Mouse (Mus musculus): ENCODE measurements at regions not wholly inside any gene's neighbourhood (a gene's known extent, or its start where the extent isn't known, plus 50 kb on each side); places are given as distances from the start of the nearest gene placed in this dataset.

- no peak overlapping the region for H3K9ac ChIP-seq
- ATAC-seq (ENCODE audit: low FRiP score, low read depth): no peak
- no peaks in the 10 kb centered on the region for H3K27me3 ChIP-seq
- H3K4me2 ChIP-seq: no peak overlapping the region
- 0 out of 2 replicates have a peak, but pooled peaks cover 3% of the 10 kb centered on the region for H3K4me1 ChIP-seq (replicated peaks)
- no peak overlapping the region for H3K4me3 ChIP-seq
- WGBS: 76% methylated on average over 7 of the region's 7 CpGs
- no peaks in the 10 kb centered on the region for H3K36me3 ChIP-seq
- H3K9me3 ChIP-seq: no peaks in the 10 kb centered on the region
- H3K27ac ChIP-seq (replicated peaks): no peak overlapping the region
These were observed 74.4 kb downstream of the Zfp281 start for GRCm38 (mm10) chr1:136699153-136699524.

- Histone ChIP-seq H3K9ac (no peak overlapping the region), H3K4me3 (no peak overlapping the region), H3K27me3 (no peaks in the 10 kb centered on the region), H3K36me3 (no peaks in the 10 kb centered on the region), H3K27ac (replicated peaks) (no peak overlapping the region), H3K4me1 (replicated peaks) (0 out of 2 replicates have a peak, but pooled peaks cover 3% of the 10 kb centered on the region), H3K9me3 (no peaks in the 10 kb centered on the region), H3K4me2 (no peak overlapping the region)
- WGBS: 90% methylated on average over 8 of the region's 8 CpGs
- ATAC-seq (ENCODE audit: low FRiP score, low read depth): no peak
These were observed 74.9 kb downstream of the Zfp281 start for GRCm38 (mm10) chr1:136699571-136699970.

GRCm38 (mm10) chr1:136704139-136704538 lies 79.4 kb downstream of the Zfp281 start:
- no peak overlapping the region for H3K4me3 ChIP-seq
- WGBS: 94% methylated on average over 5 of the region's 5 CpGs
- ATAC-seq (ENCODE audit: low FRiP score, low read depth): no peak
- H3K36me3 ChIP-seq: no peaks in the 10 kb centered on the region
- H3K4me2 ChIP-seq: no peak overlapping the region
- H3K4me1 ChIP-seq (replicated peaks): peaks cover 11% of the 10 kb centered on the region
- H3K9ac ChIP-seq: no peak overlapping the region
- H3K27ac ChIP-seq (replicated peaks): no peak overlapping the region
- H3K9me3 ChIP-seq: no peaks in the 10 kb centered on the region
- H3K27me3 ChIP-seq: no peaks in the 10 kb centered on the region

- 38% methylated on average over 8 of the region's 8 CpGs for WGBS
- no peaks in the 10 kb centered on the region for H3K27me3 ChIP-seq
- no peak overlapping the region for H3K9ac ChIP-seq
- H3K9me3 ChIP-seq: no peaks in the 10 kb centered on the region
- ATAC-seq (ENCODE audit: low FRiP score, low read depth): peak; percentile 73; the same call in 1 of the 2 replicates
- peak overlapping the region; percentile 28; the same call in 1 of the 2 replicates for H3K27ac ChIP-seq (replicated peaks)
- H3K4me2 ChIP-seq: no peak overlapping the region
- no peaks in the 10 kb centered on the region for H3K36me3 ChIP-seq
- H3K4me3 ChIP-seq: no peak overlapping the region
- peaks cover 11% of the 10 kb centered on the region for H3K4me1 ChIP-seq (replicated peaks)
These were observed 81.8 kb downstream of the Zfp281 start for GRCm38 (mm10) chr1:136706509-136706908.

- Histone ChIP-seq H3K4me3 (no peak overlapping the region), H3K27me3 (no peaks in the 10 kb centered on the region), H3K9ac (no peak overlapping the region), H3K4me1 (replicated peaks) (peaks cover 11% of the 10 kb centered on the region), H3K27ac (replicated peaks) (no peak overlapping the region), H3K36me3 (no peaks in the 10 kb centered on the region), H3K9me3 (no peaks in the 10 kb centered on the region), H3K4me2 (no peak overlapping the region)
- ATAC-seq (ENCODE audit: low FRiP score, low read depth): no peak
- 92% methylated on average over 8 of the region's 8 CpGs for WGBS
These were observed 82.7 kb downstream of the Zfp281 start for GRCm38 (mm10) chr1:136707394-136707793.

GRCm38 (mm10) chr1:136707866-136708265 lies 83.2 kb downstream of the Zfp281 start:
- no peaks in the 10 kb centered on the region for H3K9me3 ChIP-seq
- WGBS: 96% methylated on average over 12 of the region's 12 CpGs
- H3K27me3 ChIP-seq: no peaks in the 10 kb centered on the region
- H3K9ac ChIP-seq: no peak overlapping the region
- peaks cover 11% of the 10 kb centered on the region for H3K4me1 ChIP-seq (replicated peaks)
- H3K4me3 ChIP-seq: no peak overlapping the region
- H3K27ac ChIP-seq (replicated peaks): no peak overlapping the region
- ATAC-seq (ENCODE audit: low FRiP score, low read depth): no peak
- no peak overlapping the region for H3K4me2 ChIP-seq
- H3K36me3 ChIP-seq: no peaks in the 10 kb centered on the region

GRCm38 (mm10) chr1:136710196-136710595 lies 85.5 kb downstream of the Zfp281 start:
- H3K27ac ChIP-seq (replicated peaks): no peak overlapping the region
- no peaks in the 10 kb centered on the region for H3K9me3 ChIP-seq
- H3K4me2 ChIP-seq: no peak overlapping the region
- ATAC-seq (ENCODE audit: low FRiP score, low read depth): no peak
- no peaks in the 10 kb centered on the region for H3K27me3 ChIP-seq
- no peak overlapping the region for H3K4me3 ChIP-seq
- peaks cover 11% of the 10 kb centered on the region for H3K4me1 ChIP-seq (replicated peaks)
- H3K9ac ChIP-seq: no peak overlapping the region
- H3K36me3 ChIP-seq: no peaks in the 10 kb centered on the region
- WGBS: 76% methylated on average over 4 of the region's 4 CpGs

GRCm38 (mm10) chr1:136711243-136711642 lies 86.5 kb downstream of the Zfp281 start:
- H3K36me3 ChIP-seq: no peaks in the 10 kb centered on the region
- no peak overlapping the region for H3K27ac ChIP-seq (replicated peaks)
- ATAC-seq (ENCODE audit: low FRiP score, low read depth): no peak
- no peak overlapping the region for H3K4me3 ChIP-seq
- H3K4me2 ChIP-seq: no peak overlapping the region
- H3K9me3 ChIP-seq: no peaks in the 10 kb centered on the region
- peaks cover 7% of the 10 kb centered on the region for H3K4me1 ChIP-seq (replicated peaks)
- WGBS: 81% methylated on average over 7 of the region's 7 CpGs
- H3K27me3 ChIP-seq: no peaks in the 10 kb centered on the region
- no peak overlapping the region for H3K9ac ChIP-seq

- 69% methylated on average over 4 of the region's 4 CpGs for WGBS
- Histone ChIP-seq H3K27ac (replicated peaks) (no peak overlapping the region), H3K9me3 (no peaks in the 10 kb centered on the region), H3K36me3 (no peaks in the 10 kb centered on the region), H3K27me3 (no peaks in the 10 kb centered on the region), H3K4me1 (replicated peaks) (peaks cover 6% of the 10 kb centered on the region), H3K9ac (no peak overlapping the region), H3K4me3 (no peak overlapping the region), H3K4me2 (no peak overlapping the region)
- no peak for ATAC-seq (ENCODE audit: low FRiP score, low read depth)
These were observed 89.4 kb downstream of the Zfp281 start for GRCm38 (mm10) chr1:136714077-136714476.

GRCm38 (mm10) chr1:136714987-136715386 lies 90.3 kb downstream of the Zfp281 start:
- 88% methylated on average over 11 of the region's 11 CpGs for WGBS
- ATAC-seq (ENCODE audit: low FRiP score, low read depth): no peak
- no peaks in the 10 kb centered on the region for H3K9me3 ChIP-seq

GRCm38 (mm10) chr1:136717830-136718517 lies 93.3 kb downstream of the Zfp281 start:
- H3K36me3 ChIP-seq: no peaks in the 10 kb centered on the region
- 39% methylated on average over 15 of the region's 15 CpGs for WGBS
- H3K9ac ChIP-seq: no peak overlapping the region
- H3K27ac ChIP-seq (replicated peaks): no peak overlapping the region
- H3K9me3 ChIP-seq: no peaks in the 10 kb centered on the region
- H3K4me3 ChIP-seq: no peak overlapping the region
- H3K4me2 ChIP-seq: no peak overlapping the region
- no peak for ATAC-seq (ENCODE audit: low FRiP score, low read depth)
- no peaks in the 10 kb centered on the region for H3K27me3 ChIP-seq
- peaks cover 6% of the 10 kb centered on the region for H3K4me1 ChIP-seq (replicated peaks)

More at GRCm38 (mm10) chr1:136714987-136715386, 90.3 kb downstream of the Zfp281 start:
- no peaks in the 10 kb centered on the region for H3K27me3 ChIP-seq
- H3K4me1 ChIP-seq (replicated peaks): peaks cover 6% of the 10 kb centered on the region
- no peak overlapping the region for H3K27ac ChIP-seq (replicated peaks)
- H3K36me3 ChIP-seq: no peaks in the 10 kb centered on the region
- no peak overlapping the region for H3K9ac ChIP-seq
- no peak overlapping the region for H3K4me3 ChIP-seq
- H3K4me2 ChIP-seq: no peak overlapping the region

GRCm38 (mm10) chr1:136723839-136724443 lies 99.2 kb downstream of the Zfp281 start:
- H3K27ac ChIP-seq (replicated peaks): no peak overlapping the region
- H3K4me1 ChIP-seq (replicated peaks): 0 out of 2 replicates have a peak, but pooled peaks cover 3% of the 10 kb centered on the region
- no peak overlapping the region for H3K4me3 ChIP-seq
- no peaks in the 10 kb centered on the region for H3K9me3 ChIP-seq
- no peaks in the 10 kb centered on the region for H3K36me3 ChIP-seq
- no peak for ATAC-seq (ENCODE audit: low FRiP score, low read depth)
- WGBS: 87% methylated on average over 13 of the region's 13 CpGs
- no peak overlapping the region for H3K9ac ChIP-seq
- H3K4me2 ChIP-seq: no peak overlapping the region
- H3K27me3 ChIP-seq: no peaks in the 10 kb centered on the region
